Mouse (Mus musculus) intestine, embryonic 16.5 days (tissue): ENCODE data around the gene Abracl. TPM values are rescaled to one million over a fixed set of nuclear protein-coding genes. Genes with fewer than 3 reads are reported as not detected.

Experiments
- polyA plus RNA-seq: library from polyadenylated mRNA; unstranded; fragments of >200 nt; fragmentation: Nextera tagmentation; extraction: Ambion mirVana; gene quantifications from 2 replicates; pipeline ENCODE4 v1.2.1, GENCODE M21; 2015

The Abracl gene
- polyA plus RNA-seq, 1 experiment from 2014 or later, result 162 TPM

Other genes starting within 250 kb of the Abracl start
- 0.13 and 0.26 TPM in 2 replicates for gene Txlnb, start 227.1 kb downstream of the Abracl start, polyA plus RNA-seq
- 2.6 and 2.7 TPM in 2 replicates for gene Heca, start 75.2 kb downstream of the Abracl start, polyA plus RNA-seq
- 6.2 and 6.3 TPM in 2 replicates for gene Reps1, start 32.6 kb upstream of the Abracl start, polyA plus RNA-seq
- gene Ect2l, start 187.6 kb upstream of the Abracl start, polyA plus RNA-seq, result 0.21 TPM in 1 of 2 replicates, not detected in the other
- gene Ccdc28a, start 211.7 kb upstream of the Abracl start, polyA plus RNA-seq, result 28.3 and 29.6 TPM in 2 replicates